Mouse (Mus musculus): Measurements from ENCODE around the gene Calhm3.

The Calhm3 gene

DNA sequence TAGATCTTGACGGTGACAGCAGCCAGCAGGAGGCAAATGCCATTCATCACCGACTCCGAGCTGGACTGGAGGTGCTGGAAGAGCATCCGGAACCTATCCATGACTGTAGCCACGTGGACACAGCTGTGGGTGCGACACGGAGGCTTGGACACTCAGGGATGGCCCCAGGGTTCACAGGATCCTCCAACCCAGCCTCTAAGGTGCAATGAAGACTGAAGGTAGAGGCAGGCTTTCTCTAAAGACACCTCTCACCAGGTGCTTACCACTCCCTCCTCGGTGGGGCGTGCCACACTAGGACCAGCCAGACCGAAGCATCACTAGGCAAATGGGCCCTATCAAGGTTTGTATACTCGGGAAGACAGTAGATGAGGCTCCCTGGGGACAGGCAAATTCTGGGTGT, at the start of gene Calhm3:
Calhm3 (minus strand) TSS at position 101 of the 400 bp plus-strand sequence.
- DNase-seq (ENCODE audit: low spot score in 2 of 2) = no peak

DNA sequence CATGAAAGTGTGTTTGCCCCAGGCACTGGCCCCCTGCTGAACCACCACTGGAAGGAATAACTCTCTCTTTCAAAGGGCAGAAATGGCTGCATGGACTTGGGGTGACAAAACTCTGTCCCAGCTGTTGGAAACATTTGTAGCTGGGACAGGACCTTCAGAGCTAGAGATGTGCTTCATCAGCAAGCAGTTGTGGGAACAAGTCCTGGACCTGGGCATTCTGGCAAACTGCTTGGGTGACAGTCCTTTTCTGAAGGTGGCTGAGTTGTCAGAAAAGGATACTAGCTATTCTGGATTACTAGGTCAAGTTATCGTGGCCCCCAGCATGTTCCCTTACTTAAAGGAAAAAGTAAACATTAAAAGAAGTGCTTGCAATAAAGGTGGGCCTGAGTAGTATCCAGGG, 48.6 kb upstream of the Calhm3 start:
- DNase-seq (ENCODE audit: low spot score in 2 of 2) = no peak

DNA sequence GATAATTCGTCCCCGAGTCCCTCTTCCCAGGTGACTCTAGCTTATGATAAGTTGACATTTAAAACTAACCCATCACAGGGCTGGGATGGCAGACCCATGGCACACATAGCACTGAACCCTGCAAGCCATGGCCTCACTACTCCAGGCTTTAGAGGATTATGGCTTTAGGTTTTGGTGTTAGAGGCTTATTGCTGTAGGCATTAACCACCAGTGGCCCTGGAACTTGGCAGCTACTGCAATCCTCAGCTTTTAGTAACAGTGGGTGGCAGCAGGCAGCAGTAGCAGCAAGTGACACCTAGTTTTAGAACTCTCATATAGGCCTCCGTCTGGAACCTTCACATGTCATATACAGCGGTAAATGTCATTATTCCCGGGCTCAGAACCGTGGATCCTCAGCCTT, 47.1 kb upstream of the Calhm3 start:
- no peak for DNase-seq (ENCODE audit: low spot score in 2 of 2)

DNA sequence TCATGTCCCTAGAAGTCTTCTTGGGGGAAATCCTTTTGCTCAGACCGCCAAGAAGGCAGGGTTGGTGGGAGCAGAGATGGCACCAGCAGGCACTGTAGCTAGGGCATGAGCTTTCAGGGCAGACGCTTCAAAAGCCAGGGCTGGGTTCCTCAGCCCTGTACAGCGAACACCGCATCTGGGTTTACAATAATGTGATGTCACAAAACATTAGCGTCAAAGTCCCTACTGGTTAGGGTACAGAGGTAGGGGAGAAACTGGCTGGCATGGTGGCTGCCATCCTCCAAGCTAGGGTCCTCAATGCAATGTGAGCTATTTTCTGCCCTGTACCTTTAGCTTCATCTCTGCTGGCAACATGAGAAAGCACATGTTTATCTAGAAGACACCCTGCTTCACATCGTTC, 45.5 kb upstream of the Calhm3 start:
- DNase-seq (ENCODE audit: low spot score in 2 of 2) = no peak

DNA sequence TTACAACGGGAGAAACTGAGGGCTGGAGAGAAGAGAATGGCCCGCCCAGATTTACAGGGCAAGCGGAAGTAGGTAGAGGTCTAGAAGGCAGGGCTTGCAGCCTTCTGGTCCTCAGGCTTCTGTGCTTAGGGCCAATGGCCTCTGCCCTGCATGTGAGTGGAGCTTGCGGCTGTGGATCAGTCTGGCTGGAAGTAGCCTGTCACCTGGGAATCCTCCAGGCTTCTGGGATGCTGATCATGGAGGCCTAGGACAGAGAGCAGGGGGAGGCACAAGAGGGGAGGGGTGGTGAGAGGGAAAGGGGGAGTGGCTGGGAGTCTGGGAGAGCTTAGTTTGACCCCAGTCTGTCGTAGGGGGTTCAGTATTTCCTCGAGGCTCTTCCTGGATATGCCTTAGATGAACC, 44.9 kb upstream of the Calhm3 start:
- no peak for DNase-seq (ENCODE audit: low spot score in 2 of 2)

DNA sequence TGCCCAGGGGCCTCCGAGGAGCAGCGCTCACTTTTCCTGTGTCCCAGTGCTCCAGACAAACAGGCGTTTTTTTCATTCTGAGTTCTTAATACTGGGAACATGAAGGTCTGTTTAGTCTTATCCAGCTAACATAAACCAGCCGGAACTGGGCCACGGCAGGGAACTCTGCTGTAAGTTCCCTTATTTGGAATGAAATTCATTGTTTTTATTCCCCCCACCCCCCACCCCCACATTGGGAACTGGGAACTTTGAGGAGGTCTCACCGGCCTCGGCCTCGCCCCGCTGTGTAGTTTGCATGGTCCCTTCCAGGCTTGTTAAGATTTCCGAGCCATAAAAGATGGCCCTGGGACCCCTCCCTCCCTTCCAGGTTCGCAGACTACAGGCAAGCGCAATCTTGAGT, 44.4 kb upstream of the Calhm3 start:
- no peak for DNase-seq (ENCODE audit: low spot score in 2 of 2)

DNA sequence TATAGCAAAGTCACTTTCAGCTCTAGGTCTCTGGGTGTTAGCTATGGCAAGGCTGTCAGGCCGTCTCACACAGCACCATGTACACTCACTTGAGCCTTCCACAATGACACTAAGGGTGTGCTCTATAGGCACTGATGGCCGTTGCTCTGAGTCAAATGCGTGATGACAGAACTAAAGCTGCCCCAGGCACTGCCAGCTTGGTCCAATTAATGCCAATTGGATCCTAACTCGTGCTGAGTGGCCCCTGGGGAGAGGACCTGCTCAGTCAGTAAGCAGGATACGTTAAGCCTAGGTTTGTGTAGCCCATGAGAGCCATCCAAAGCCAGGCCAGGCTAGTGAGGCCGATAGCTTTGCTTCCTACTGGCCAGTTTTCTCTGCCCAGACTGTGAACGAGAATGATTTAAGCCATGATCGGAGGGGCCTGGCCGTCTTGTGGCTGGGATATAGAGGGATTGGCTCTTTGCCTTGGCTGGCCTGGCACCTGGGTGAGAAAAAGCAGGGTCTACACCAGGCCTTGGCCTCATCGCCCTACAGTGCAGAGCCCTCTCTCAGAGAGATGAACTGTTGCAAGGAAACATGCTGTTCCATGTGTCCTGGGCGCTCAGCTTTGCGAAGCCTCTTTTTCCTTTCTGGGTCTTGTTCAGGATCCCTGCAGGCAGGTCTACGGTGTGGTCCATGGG, 41.2 kb upstream of the Calhm3 start:
- no peak for DNase-seq (ENCODE audit: low spot score in 2 of 2)

DNA sequence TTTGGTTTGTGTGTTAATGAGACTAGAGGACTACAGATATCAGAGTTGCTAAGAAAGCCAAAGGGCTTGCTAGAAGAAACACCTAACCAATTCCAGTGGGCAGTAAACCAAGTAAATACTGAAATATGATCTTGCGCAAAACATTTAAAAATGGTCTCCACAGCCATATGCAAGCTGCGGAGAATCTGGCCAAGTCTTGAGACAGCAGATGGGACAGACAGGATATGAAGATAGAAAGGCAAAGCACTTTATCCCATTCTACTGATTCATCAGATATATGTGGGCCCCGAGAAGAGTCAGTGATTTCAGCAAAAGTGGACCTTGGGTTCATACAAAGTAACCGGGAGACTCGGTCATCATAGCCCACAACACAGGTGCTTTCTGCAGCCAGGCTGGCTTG, 34.6 kb upstream of the Calhm3 start:
- DNase-seq (ENCODE audit: low spot score in 2 of 2) = no peak

DNA sequence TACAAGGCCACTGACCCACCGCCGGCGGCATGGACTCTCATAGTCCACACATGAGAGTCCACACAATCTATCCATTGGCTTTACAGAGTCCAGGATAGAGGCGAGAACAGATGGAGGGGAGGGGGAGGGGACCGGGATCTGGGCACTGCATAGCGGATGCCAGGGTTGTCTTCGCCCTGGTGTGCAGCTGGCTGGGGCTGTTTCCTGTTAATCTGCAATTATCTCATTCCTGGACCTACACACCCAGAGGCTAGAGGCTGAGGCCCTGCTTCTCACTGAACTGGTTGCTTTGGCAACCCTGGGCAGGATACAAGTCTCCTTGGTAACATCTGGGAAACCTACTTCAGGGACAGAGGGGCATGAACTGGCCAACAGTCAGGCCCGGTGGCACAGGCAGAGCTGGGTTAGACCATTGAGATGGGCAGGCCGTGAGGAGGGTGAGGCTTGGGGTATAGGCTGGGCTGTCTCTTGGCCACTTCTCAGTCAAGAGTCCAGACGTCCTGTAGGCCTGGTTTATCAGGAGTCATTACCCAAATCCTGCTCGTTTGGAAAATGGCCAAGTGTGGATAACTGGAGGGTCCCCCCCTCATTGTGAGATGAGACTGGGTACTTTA, 31.1 kb upstream of the Calhm3 start:
- DNase-seq (ENCODE audit: low spot score in 2 of 2) = no peak

DNA sequence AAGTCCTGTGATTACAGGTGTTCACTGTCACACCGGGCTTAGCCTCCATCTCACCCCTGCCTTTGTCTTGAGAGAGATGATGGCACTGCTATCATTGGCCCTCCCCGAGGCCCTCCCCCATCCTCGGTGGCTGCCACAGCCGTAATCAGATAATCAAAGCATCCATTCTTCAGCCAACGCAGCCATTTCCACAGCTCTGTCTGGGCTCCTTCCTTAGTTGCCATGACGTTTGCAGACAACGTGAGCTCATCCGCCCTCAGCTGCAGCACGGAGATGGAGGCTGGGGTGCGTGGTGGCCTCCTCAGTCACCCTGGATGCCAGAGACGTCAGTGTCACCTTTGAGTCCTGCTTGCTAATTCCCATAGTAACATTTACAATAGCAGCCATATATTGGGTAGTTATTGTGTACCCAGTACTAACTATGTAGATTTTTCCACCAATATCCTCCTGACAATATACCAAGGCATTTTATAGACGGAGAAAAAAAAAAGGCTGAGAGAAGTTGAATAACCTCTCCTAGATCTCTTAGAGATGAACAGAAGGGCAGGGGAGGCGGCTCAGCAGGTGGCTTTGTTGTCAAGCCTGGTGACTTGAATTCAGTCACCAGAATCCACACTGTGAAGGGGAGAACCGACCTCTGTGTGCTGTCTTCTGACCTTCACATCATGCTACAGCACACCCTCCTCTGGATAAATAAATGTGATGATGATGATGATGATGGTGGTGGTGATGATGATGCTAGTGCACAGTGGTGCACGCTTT, 29.1 kb upstream of the Calhm3 start:
- DNase-seq (ENCODE audit: low spot score in 2 of 2) = no peak

DNA sequence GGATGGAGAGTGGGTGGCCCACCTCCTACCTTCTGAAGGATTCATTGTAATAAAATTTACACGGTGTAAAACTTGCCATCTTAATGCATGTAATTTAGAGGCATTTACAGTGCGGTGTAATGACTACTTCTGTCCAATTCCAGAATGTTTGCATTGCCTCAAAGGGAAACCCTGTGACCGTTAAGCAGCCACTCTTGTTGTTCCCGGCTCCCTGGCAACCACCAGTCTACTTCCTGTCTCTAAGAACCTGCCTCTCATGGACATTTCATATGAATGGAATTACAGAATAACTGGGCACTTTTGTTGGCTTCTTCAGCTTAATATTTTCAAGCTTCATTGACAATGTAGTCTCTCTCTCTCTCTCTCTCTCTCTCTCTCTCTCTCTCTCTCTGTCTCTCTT, 27.2 kb upstream of the Calhm3 start:
- DNase-seq (ENCODE audit: low spot score in 2 of 2) = no peak

DNA sequence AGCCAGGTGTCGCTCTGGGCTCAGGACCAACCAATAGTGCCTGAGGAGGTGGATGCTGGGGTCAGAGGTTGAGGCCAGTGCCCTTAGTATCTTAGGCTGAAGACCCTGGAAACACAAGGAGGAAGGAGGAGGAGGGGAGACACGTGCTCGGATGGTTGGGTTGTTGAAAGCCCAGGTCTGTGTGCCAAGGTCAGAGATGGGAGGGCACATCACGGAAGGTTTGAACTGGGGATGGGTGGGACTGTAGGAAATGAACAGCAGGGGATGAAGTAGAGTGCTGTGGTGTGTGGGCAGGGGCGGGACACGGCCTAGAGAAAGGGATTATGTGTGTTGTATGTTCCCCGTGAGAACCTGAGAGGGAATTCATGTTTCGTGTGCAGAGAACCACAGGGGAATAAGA, 26.7 kb upstream of the Calhm3 start:
- DNase-seq (ENCODE audit: low spot score in 2 of 2) = no peak

DNA sequence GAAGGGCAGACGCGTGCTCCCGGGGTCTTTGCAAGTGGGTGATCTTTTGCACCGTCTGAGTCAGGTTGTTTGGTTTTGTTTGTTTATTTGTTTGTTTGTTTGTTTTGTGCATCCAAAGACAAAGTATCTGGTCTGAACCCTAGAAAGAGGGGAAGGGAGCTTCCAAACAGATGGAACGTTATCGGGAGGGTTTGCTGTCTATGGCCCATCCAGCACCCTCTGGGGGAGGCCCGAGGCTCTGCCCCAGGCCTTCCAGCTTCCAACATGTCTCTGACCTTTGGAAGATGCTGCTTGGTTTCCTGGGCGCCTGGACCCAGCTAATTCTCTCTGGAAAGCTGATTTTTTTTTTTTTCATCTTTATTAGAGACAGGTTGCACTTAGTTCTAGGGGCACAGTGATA, 22.4 kb upstream of the Calhm3 start:
- no peak for DNase-seq (ENCODE audit: low spot score in 2 of 2)

DNA sequence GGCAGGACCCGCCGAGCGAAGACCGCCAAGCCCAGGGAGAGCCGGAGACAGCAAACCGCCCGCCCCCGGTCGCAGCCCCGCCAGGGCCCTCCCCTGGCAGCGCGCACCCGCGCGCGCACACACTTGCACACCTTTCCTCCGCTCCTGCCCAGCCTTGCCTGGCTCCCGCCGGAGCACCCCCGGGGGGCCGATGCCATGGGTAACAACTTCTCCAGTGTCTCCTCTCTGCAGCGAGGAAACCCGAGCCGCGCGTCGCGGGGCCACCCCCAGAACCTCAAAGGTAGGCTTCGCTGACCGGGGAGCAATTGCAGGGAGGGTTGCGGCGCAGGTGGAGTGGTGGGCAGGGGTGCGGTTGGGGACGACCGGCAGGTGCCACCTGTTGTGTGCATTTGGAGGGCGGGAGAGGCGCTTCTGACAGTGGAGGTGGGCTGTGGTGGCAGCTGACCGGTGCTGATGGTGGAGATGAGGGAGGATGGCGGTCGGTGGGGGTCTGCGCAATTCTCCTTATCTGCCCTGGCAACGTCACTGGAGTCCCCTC, 21.8 kb upstream of the Calhm3 start:
- no peak for DNase-seq (ENCODE audit: low spot score in 2 of 2)

DNA sequence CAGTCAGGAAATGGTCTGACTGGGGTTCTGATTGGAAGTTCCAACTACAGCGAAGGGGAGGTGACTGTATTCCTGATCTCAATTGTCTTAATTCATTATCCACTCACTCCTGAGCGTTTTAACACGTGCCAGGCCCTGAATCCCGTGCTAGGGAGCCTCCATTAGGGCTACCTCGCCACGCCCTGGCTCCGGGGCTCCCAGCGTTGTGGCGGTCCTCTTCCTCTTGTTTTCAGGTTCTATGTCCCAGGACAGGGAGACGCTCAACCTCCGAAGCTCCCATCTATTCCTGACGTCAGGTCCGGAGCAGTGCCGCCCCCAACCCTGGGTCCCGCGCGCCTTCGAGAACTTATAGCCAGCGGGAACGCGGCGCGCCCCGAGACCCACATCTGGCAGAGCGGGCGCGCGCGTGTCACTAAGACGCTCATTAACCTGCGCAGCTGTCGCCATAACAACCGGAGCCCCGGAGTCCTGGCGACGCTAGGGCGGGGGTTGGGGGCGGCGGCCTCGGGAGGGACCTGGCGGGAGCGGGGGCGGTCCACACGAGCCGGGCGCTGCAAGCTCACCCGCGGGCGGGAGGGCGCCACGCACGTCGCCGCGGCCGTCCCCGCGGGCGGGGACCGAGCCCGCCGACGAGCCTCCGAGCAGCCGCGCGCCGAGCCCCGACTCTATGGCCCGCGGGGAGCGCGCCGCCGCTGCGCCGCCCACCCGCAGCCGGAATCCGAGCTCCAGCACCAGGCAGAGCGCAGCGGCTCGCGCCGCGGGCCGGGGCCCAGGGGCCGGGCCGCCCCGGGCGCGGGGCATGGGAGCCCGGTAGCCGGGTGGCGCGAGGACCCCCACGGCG, 21.1 kb upstream of the Calhm3 start, which contains the start of gene Neurl1a:
Neurl1a (plus strand) TSS at position 390 of the 841 bp plus-strand sequence.
- no peak for DNase-seq (ENCODE audit: low spot score in 2 of 2)

DNA sequence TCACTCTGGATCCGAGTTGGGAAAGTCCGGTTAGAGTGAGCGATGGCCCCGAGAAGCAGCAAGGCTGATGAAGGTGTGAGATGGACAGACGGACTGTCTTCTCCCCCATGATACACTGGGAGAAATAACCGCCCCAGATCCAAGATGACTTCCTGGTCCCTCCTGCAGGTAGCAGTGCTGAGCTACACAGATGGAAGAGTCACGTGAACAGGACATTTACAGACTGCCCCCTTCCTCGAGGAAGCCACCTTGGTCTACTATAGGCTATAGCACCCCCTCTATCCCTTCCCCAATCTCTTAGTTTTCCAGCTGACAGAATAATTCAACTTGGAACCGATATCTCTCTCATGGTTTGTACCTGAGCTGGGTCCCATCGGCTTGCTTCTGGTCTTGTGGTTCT, 20.4 kb upstream of the Calhm3 start:
- no peak for DNase-seq (ENCODE audit: low spot score in 2 of 2)

DNA sequence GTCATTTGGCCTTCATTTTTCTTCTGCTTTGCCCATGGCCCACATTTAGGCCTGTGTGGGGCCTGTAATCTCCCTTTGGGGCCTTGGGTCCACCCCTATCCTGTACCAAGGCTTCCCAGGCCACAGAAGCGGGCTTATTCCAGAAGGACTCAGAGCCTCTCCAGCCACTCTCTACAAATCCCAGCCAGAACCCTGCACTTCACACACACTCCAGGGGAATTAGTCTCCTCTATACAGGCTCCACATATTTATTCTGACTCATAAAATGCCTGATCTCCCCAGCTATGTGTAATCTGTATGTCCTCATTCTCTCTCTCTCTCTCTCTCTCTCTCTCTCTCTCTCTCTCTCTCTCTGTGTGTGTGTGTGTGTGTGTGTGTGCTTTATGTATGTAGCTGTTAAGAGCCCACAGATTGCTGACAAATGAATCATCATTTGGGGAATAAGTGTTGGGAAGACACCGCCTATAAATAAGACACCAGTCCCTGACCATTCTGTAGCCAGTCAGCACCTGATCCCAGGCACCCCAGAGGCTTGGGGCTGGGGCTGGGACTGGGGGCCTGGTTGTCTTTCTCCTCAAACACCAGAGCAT, 19.4 kb upstream of the Calhm3 start:
- DNase-seq (ENCODE audit: low spot score in 2 of 2) = no peak

DNA sequence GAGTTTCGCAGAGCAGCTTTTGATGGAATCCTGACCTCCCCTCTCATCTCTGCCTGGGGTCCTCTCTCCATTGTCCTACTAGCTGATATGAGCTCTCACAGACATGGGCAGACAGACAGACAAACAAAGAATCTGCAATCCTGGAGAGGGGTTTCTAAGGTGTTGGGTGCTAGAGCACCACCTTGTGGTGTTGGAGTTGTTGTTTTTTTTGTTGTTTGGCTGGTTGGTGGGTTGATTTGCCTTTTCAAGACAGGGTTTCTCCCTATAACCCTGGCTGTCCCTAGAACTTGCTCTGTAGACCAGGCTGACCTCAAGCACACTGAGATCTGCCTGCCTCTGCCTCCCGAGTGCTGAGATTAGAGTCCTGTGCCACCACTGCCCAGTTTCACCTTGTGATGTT, 17.9 kb upstream of the Calhm3 start:
- DNase-seq (ENCODE audit: low spot score in 2 of 2) = no peak

DNA sequence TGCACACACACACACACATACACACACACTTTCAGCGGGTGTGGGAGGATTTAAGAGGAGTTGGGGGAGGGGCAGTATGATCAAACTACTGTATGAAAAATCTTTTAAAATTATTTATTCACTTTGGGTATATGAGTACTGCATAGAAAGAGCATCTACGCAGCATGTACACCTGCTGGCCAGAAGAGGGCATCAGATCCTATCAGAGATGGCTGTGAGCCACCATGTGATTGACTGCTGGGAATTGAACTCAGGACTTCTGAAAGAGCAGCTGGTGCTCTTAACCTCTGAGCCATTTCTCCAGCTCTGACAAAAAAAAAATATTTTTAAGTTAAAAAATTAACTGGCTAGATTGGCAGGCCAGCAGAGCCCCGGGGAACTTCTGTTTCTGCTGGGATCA, 17.0 kb upstream of the Calhm3 start:
- DNase-seq (ENCODE audit: low spot score in 2 of 2) = no peak

DNA sequence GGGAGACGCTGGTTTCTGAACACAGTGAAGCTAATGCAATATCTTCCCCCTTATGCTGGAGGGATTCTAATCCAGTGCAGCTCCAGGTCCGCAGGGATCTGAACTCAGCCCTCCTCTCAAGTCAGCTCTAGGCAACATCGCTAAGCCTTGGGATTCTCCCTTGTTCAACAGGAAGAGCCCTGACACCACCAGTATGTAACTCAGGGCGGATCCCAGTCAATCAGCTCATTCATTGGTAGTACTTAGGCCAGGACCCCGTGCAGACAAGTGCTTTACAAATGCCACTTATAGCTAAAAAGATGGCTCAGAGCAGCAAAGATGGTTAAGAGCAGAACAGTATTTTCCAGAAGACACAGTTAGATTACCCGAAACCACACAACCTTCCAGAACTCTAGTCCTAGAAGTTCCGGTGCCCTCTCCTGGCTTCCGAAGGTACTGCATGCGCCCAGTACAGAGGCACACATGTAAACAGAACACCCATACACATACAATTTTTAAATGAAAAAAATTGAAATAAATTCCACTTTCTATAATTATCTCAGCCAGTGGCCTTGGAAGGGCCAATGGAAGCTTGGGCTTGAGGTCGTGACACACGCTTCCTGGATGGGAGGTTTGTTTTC, 11.3 kb upstream of the Calhm3 start:
- DNase-seq (ENCODE audit: low spot score in 2 of 2) = peak; percentile 62 to 78

DNA sequence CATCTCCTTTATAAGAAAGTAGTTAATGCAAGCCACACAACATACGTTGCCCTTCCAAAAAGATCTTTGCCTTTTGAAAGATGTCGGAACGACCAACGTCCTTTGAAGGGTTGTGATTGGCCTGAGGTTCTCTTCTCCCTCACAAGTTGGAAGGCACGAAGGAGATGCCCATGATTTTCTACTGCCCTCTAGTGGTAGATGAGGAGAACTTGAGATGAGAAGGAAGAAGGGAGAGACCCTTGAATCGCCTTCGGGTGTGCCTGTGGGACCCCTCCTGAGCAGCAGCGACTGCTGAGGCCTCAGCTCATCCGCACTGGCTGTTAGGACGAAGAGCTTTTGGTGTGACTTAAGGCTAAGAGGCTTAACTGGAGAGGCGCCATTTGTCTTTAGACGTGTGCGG, 10.7 kb upstream of the Calhm3 start:
- no peak for DNase-seq (ENCODE audit: low spot score in 2 of 2)

All from spleen, postnatal 14 days (tissue).